Mouse (Mus musculus): Measurements from ENCODE around the gene Eif3b. TPM values are rescaled to one million over a fixed set of nuclear protein-coding genes. Genes with fewer than 3 reads are reported as not detected.

Gene Eif3b
- polyA plus RNA-seq, 1 experiment from 2014 or later: 162 TPM

- no peak for ATAC-seq (replicated peaks; ENCODE audit: low FRiP score, low TSS enrichment, low read depth)
- no peak for DNase-seq (ENCODE audit: low spot score)
- no peaks in the 10 kb centered on the region for H3K9me3 ChIP-seq (ENCODE audit: control insufficient read depth, low read length)
- H3K36me3 ChIP-seq (ENCODE audit: control insufficient read depth, insufficient read depth, low read length): no peaks in the 10 kb centered on the region
- H3K27me3 ChIP-seq (replicated peaks; ENCODE audit: control insufficient read depth, insufficient read depth, low read length): no peaks in the 10 kb centered on the region
- no peak overlapping the region for H3K4me2 ChIP-seq (ENCODE audit: low read length)
- H3K4me1 ChIP-seq (replicated peaks; ENCODE audit: control insufficient read depth, insufficient read depth, low read length): peaks cover 4% of the 10 kb centered on the region
- no peak overlapping the region for H3K4me3 ChIP-seq (ENCODE audit: low read depth, low read length)
- H3K27ac ChIP-seq (ENCODE audit: low read depth): no peak overlapping the region
- WGBS: 79% methylated on average over 6 of the region's 6 CpGs
- H3K9ac ChIP-seq (ENCODE audit: low read length): no peak overlapping the region
These were observed 39.8 kb upstream of the Eif3b start for GRCm38 (mm10) chr5:140379299-140379698.

GRCm38 (mm10) chr5:140381156-140381555 is 38.0 kb upstream of the Eif3b start:
- Histone ChIP-seq H3K36me3 (ENCODE audit: control insufficient read depth, insufficient read depth, low read length) (no peaks in the 10 kb centered on the region), H3K27ac (ENCODE audit: low read depth) (no peak overlapping the region), H3K4me3 (ENCODE audit: low read depth, low read length) (no peak overlapping the region), H3K27me3 (replicated peaks; ENCODE audit: control insufficient read depth, insufficient read depth, low read length) (no peaks in the 10 kb centered on the region), H3K9me3 (ENCODE audit: control insufficient read depth, low read length) (no peaks in the 10 kb centered on the region), H3K9ac (ENCODE audit: low read length) (no peak overlapping the region), H3K4me2 (ENCODE audit: low read length) (no peak overlapping the region), H3K4me1 (replicated peaks; ENCODE audit: control insufficient read depth, insufficient read depth, low read length) (peaks cover 4% of the 10 kb centered on the region)
- no peak for DNase-seq (ENCODE audit: low spot score)
- ATAC-seq (replicated peaks; ENCODE audit: low FRiP score, low TSS enrichment, low read depth): no peak
- 87% methylated on average over 7 of the region's 7 CpGs for WGBS

GRCm38 (mm10) chr5:140382688-140383087 is 36.4 kb upstream of the Eif3b start:
- no peak overlapping the region for H3K4me2 ChIP-seq (ENCODE audit: low read length)
- H3K4me3 ChIP-seq (ENCODE audit: low read depth, low read length): no peak overlapping the region
- H3K27me3 ChIP-seq (replicated peaks; ENCODE audit: control insufficient read depth, insufficient read depth, low read length): no peaks in the 10 kb centered on the region
- no peaks in the 10 kb centered on the region for H3K36me3 ChIP-seq (ENCODE audit: control insufficient read depth, insufficient read depth, low read length)
- 94% methylated on average over 6 of the region's 6 CpGs for WGBS
- H3K9ac ChIP-seq (ENCODE audit: low read length): no peak overlapping the region
- H3K9me3 ChIP-seq (ENCODE audit: control insufficient read depth, low read length): no peaks in the 10 kb centered on the region
- DNase-seq (ENCODE audit: low spot score) (no peak), ATAC-seq (replicated peaks; ENCODE audit: low FRiP score, low TSS enrichment, low read depth) (no peak)
- H3K4me1 ChIP-seq (replicated peaks; ENCODE audit: control insufficient read depth, insufficient read depth, low read length): peaks cover 4% of the 10 kb centered on the region
- no peak overlapping the region for H3K27ac ChIP-seq (ENCODE audit: low read depth)

GRCm38 (mm10) chr5:140383559-140383958 is 35.6 kb upstream of the Eif3b start:
- WGBS: 19% methylated on average over 7 of the region's 7 CpGs
- Histone ChIP-seq H3K4me1 (replicated peaks; ENCODE audit: control insufficient read depth, insufficient read depth, low read length) (peaks cover 4% of the 10 kb centered on the region), H3K27ac (ENCODE audit: low read depth) (no peak overlapping the region), H3K4me3 (ENCODE audit: low read depth, low read length) (no peak overlapping the region), H3K4me2 (ENCODE audit: low read length) (no peak overlapping the region), H3K9ac (ENCODE audit: low read length) (no peak overlapping the region), H3K27me3 (replicated peaks; ENCODE audit: control insufficient read depth, insufficient read depth, low read length) (no peaks in the 10 kb centered on the region), H3K36me3 (ENCODE audit: control insufficient read depth, insufficient read depth, low read length) (no peaks in the 10 kb centered on the region), H3K9me3 (ENCODE audit: control insufficient read depth, low read length) (no peaks in the 10 kb centered on the region)
- no peak for ATAC-seq (replicated peaks; ENCODE audit: low FRiP score, low TSS enrichment, low read depth)
- no peak for DNase-seq (ENCODE audit: low spot score)

GRCm38 (mm10) chr5:140384462-140384861 is 34.7 kb upstream of the Eif3b start:
- no peak overlapping the region for H3K4me2 ChIP-seq (ENCODE audit: low read length)
- no peak overlapping the region for H3K27ac ChIP-seq (ENCODE audit: low read depth)
- no peaks in the 10 kb centered on the region for H3K36me3 ChIP-seq (ENCODE audit: control insufficient read depth, insufficient read depth, low read length)
- no peak overlapping the region for H3K4me3 ChIP-seq (ENCODE audit: low read depth, low read length)
- H3K9me3 ChIP-seq (ENCODE audit: control insufficient read depth, low read length): no peaks in the 10 kb centered on the region
- DNase-seq (ENCODE audit: low spot score) (no peak), ATAC-seq (replicated peaks; ENCODE audit: low FRiP score, low TSS enrichment, low read depth) (no peak)
- 89% methylated on average over 1 of the region's 1 CpGs for WGBS
- H3K4me1 ChIP-seq (replicated peaks; ENCODE audit: control insufficient read depth, insufficient read depth, low read length): peaks cover 4% of the 10 kb centered on the region
- H3K27me3 ChIP-seq (replicated peaks; ENCODE audit: control insufficient read depth, insufficient read depth, low read length): no peaks in the 10 kb centered on the region
- no peak overlapping the region for H3K9ac ChIP-seq (ENCODE audit: low read length)

- H3K9ac ChIP-seq (ENCODE audit: low read length): no peak overlapping the region
- no peak overlapping the region for H3K27ac ChIP-seq (ENCODE audit: low read depth)
- H3K4me2 ChIP-seq (ENCODE audit: low read length): no peak overlapping the region
- DNase-seq (ENCODE audit: low spot score): no peak
- ATAC-seq (replicated peaks; ENCODE audit: low FRiP score, low TSS enrichment, low read depth): no peak
- peaks cover 4% of the 10 kb centered on the region for H3K4me1 ChIP-seq (replicated peaks; ENCODE audit: control insufficient read depth, insufficient read depth, low read length)
- no peaks in the 10 kb centered on the region for H3K36me3 ChIP-seq (ENCODE audit: control insufficient read depth, insufficient read depth, low read length)
- no peak overlapping the region for H3K4me3 ChIP-seq (ENCODE audit: low read depth, low read length)
- H3K9me3 ChIP-seq (ENCODE audit: control insufficient read depth, low read length): no peaks in the 10 kb centered on the region
- WGBS: 88% methylated on average over 7 of the region's 7 CpGs
- no peaks in the 10 kb centered on the region for H3K27me3 ChIP-seq (replicated peaks; ENCODE audit: control insufficient read depth, insufficient read depth, low read length)
These were observed 31.9 kb upstream of the Eif3b start for GRCm38 (mm10) chr5:140387236-140387635.

- no peak for ATAC-seq (replicated peaks; ENCODE audit: low FRiP score, low TSS enrichment, low read depth)
- H3K27me3 ChIP-seq (replicated peaks; ENCODE audit: control insufficient read depth, insufficient read depth, low read length): no peaks in the 10 kb centered on the region
- H3K36me3 ChIP-seq (ENCODE audit: control insufficient read depth, insufficient read depth, low read length): no peaks in the 10 kb centered on the region
- H3K4me2 ChIP-seq (ENCODE audit: low read length): peak overlapping the region; percentile 98
- DNase-seq (ENCODE audit: low spot score): no peak
- H3K9ac ChIP-seq (ENCODE audit: low read length): peak overlapping the region; percentile 66
- peaks cover 4% of the 10 kb centered on the region for H3K4me1 ChIP-seq (replicated peaks; ENCODE audit: control insufficient read depth, insufficient read depth, low read length)
- WGBS: 70% methylated on average over 12 of the region's 12 CpGs
- H3K4me3 ChIP-seq (ENCODE audit: low read depth, low read length): peak overlapping the region; percentile 79
- no peak overlapping the region for H3K27ac ChIP-seq (ENCODE audit: low read depth)
- H3K9me3 ChIP-seq (ENCODE audit: control insufficient read depth, low read length): no peaks in the 10 kb centered on the region
These were observed 31.2 kb upstream of the Eif3b start for GRCm38 (mm10) chr5:140387816-140388510.

GRCm38 (mm10) chr5:140388588-140389576 is 30.2 kb upstream of the Eif3b start, which contains the start of gene Snx8:
TSS of gene Snx8 (minus strand) at chr5:140389262.
- no peaks in the 10 kb centered on the region; the same call in 1 of the 2 replicates for H3K4me1 ChIP-seq (replicated peaks; ENCODE audit: control insufficient read depth, insufficient read depth, low read length)
- no peaks in the 10 kb centered on the region for H3K9me3 ChIP-seq (ENCODE audit: control insufficient read depth, low read length)
- no peaks in the 10 kb centered on the region for H3K27me3 ChIP-seq (replicated peaks; ENCODE audit: control insufficient read depth, insufficient read depth, low read length)
- peak within 1 kb of the TSS; percentile 79 for H3K4me3 ChIP-seq (ENCODE audit: low read depth, low read length)
- H3K4me2 ChIP-seq (ENCODE audit: low read length): peak within 1 kb of the TSS; percentile 98
- WGBS: 1% methylated on average over 48 of the region's 63 CpGs
- peak; percentile 97 for DNase-seq (ENCODE audit: low spot score)
- ATAC-seq (replicated peaks; ENCODE audit: low FRiP score, low TSS enrichment, low read depth): peak; percentile 93
- no peaks in the 10 kb centered on the region for H3K36me3 ChIP-seq (ENCODE audit: control insufficient read depth, insufficient read depth, low read length)
- H3K27ac ChIP-seq (ENCODE audit: low read depth): no peak within 1 kb of the TSS
- peak within 1 kb of the TSS; percentile 66 for H3K9ac ChIP-seq (ENCODE audit: low read length)

Measured in intestine, embryonic 14.5 days (tissue).